Mouse (Mus musculus): ENCODE measurements around the gene Lrfn1. TPM values are rescaled to one million over a fixed set of nuclear protein-coding genes. Genes with fewer than 3 reads are reported as not detected.
"Not testable (repeated sequence)": the region's sequence is repeated elsewhere in the genome, so short reads cannot be mapped to it uniquely, and the experiment has no call there.

Gene Lrfn1
- polyA plus RNA-seq, 1 experiment from 2014 or later, result 1.4 TPM

GRCm38 (mm10) chr7:28482854-28483253 is 31.1 kb downstream of the Lrfn1 start:
- no peak overlapping the region for H3K9ac ChIP-seq (ENCODE audit: low read depth, low read length)
- peaks cover 4% of the 10 kb centered on the region; the same call in 1 of the 2 replicates for H3K27me3 ChIP-seq (ENCODE audit: control insufficient read depth, insufficient read depth, low read length)
- 81% methylated on average over 11 of the region's 11 CpGs for WGBS (ENCODE audit: insufficient replicate concordance)
- H3K4me3 ChIP-seq (ENCODE audit: low read depth, low read length), result no peak overlapping the region
- no peaks in the 10 kb centered on the region for H3K4me1 ChIP-seq (ENCODE audit: control insufficient read depth, insufficient read depth, low read length)
- no peak overlapping the region for H3K4me2 ChIP-seq
- H3K36me3 ChIP-seq (ENCODE audit: control insufficient read depth, insufficient read depth, low read length), result no peaks in the 10 kb centered on the region
- no peak overlapping the region for H3K27ac ChIP-seq (ENCODE audit: low read depth, low read length)
- no peak for ATAC-seq (replicated peaks; ENCODE audit: insufficient number of reproducible peaks, low FRiP score, low TSS enrichment)
- H3K9me3 ChIP-seq (replicated peaks; ENCODE audit: control insufficient read depth, low read length), result no peaks in the 10 kb centered on the region

DNA sequence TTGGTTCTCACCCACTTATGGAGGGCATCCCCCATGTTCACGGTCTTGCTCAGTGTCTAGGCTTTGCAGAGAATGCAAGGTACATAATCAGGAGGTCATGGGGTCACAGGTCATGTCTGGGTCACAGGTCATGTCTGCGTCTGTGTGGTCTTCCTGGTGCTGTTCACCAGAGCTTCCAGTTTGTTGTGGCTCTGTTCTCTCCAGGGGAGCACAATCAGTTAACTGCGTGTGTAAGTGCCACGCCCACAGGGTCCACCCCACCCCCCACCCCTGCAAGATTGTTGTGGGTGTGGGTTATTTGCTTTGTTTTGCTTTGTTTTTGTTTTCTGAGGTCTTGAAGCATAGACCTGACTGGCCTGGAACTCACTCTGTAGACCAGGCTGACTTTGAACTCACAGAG is 32.4 kb downstream of the Lrfn1 start:
- no peaks in the 10 kb centered on the region for H3K36me3 ChIP-seq (ENCODE audit: control insufficient read depth, insufficient read depth, low read length)
- no peak overlapping the region for H3K27ac ChIP-seq (ENCODE audit: low read depth, low read length)
- H3K4me3 ChIP-seq (ENCODE audit: low read depth, low read length), result no peak overlapping the region
- ATAC-seq (replicated peaks; ENCODE audit: insufficient number of reproducible peaks, low FRiP score, low TSS enrichment), result no peak
- H3K4me2 ChIP-seq, result no peak overlapping the region
- H3K4me1 ChIP-seq (ENCODE audit: control insufficient read depth, insufficient read depth, low read length), result no peaks in the 10 kb centered on the region
- H3K9me3 ChIP-seq (replicated peaks; ENCODE audit: control insufficient read depth, low read length), result no peaks in the 10 kb centered on the region
- 38% methylated on average over 4 of the region's 4 CpGs for WGBS (ENCODE audit: insufficient replicate concordance)
- H3K27me3 ChIP-seq (ENCODE audit: control insufficient read depth, insufficient read depth, low read length), result peaks cover 8% of the 10 kb centered on the region
- no peak overlapping the region for H3K9ac ChIP-seq (ENCODE audit: low read depth, low read length)

DNA sequence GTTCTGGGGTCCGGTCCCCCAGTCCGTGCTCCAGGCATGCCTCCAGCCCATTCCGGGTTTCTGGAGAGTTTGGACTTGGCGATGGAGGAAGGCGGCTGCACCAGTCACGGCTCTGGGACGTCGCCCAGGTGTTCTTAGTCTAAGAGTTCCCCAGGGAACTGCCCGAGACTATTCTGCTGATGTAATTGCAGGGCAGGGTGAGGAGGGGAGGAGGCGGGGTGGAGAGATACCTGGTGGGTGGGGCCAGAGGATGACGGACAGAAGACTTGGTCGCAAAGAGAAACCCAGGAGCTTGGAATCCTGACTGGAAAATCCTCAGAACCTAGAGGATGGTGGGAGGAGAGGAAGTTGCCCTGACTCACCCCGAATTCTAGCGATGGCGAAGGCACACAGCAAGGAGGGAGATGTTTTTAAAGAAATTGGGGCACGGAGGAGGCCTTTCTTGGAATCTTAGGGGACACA is 36.3 kb downstream of the Lrfn1 start:
- H3K27me3 ChIP-seq (ENCODE audit: control insufficient read depth, insufficient read depth, low read length), result peaks cover 8% of the 10 kb centered on the region
- no peak overlapping the region for H3K27ac ChIP-seq (ENCODE audit: low read depth, low read length)
- WGBS (ENCODE audit: insufficient replicate concordance), result 2% methylated on average over 16 of the region's 16 CpGs
- H3K9ac ChIP-seq (ENCODE audit: low read depth, low read length), result no peak overlapping the region
- no peaks in the 10 kb centered on the region for H3K4me1 ChIP-seq (ENCODE audit: control insufficient read depth, insufficient read depth, low read length)
- H3K4me2 ChIP-seq, result peak overlapping the region; percentile 18
- H3K9me3 ChIP-seq (replicated peaks; ENCODE audit: control insufficient read depth, low read length), result no peaks in the 10 kb centered on the region
- H3K4me3 ChIP-seq (ENCODE audit: low read depth, low read length), result 0 out of 2 replicates have a peak overlapping the region, but pooled peaks have one; percentile 6
- ATAC-seq (replicated peaks; ENCODE audit: insufficient number of reproducible peaks, low FRiP score, low TSS enrichment), result no peak
- H3K36me3 ChIP-seq (ENCODE audit: control insufficient read depth, insufficient read depth, low read length), result no peaks in the 10 kb centered on the region

GRCm38 (mm10) chr7:28490410-28490809 is 38.6 kb downstream of the Lrfn1 start:
- Histone ChIP-seq H3K9me3 (replicated peaks; ENCODE audit: control insufficient read depth, low read length) (no peaks in the 10 kb centered on the region), H3K4me1 (ENCODE audit: control insufficient read depth, insufficient read depth, low read length) (no peaks in the 10 kb centered on the region), H3K9ac (ENCODE audit: low read depth, low read length) (no peak overlapping the region), H3K27me3 (ENCODE audit: control insufficient read depth, insufficient read depth, low read length) (peaks cover 8% of the 10 kb centered on the region), H3K36me3 (ENCODE audit: control insufficient read depth, insufficient read depth, low read length) (no peaks in the 10 kb centered on the region), H3K4me3 (ENCODE audit: low read depth, low read length) (no peak overlapping the region), H3K27ac (ENCODE audit: low read depth, low read length) (no peak overlapping the region), H3K4me2 (peak overlapping the region; percentile 32)
- WGBS (ENCODE audit: insufficient replicate concordance), result 3% methylated on average over 10 of the region's 10 CpGs
- no peak for ATAC-seq (replicated peaks; ENCODE audit: insufficient number of reproducible peaks, low FRiP score, low TSS enrichment)

DNA sequence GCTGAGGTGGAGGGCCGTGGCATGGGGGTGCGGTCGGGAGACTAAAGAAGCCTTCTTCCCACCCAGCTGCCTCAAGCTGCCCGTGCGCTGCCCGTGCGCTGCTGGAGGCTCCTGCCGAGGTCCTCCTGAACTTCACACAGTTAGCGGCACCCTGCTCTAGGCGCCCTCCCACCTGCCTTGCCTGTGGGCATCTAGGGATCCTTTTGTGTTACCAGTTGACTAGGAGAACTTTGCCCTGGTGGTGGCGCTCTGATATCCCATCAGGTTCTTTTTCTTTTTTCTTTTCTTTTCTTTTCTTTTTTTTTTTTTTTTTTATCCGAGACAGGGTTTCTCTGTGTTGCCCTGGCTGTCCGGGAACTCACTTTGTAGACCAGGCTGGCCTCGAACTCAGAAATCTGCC is 39.1 kb downstream of the Lrfn1 start:
- peak overlapping the region; percentile 32 for H3K4me2 ChIP-seq
- 31% methylated on average over 14 of the region's 14 CpGs for WGBS (ENCODE audit: insufficient replicate concordance)

DNA sequence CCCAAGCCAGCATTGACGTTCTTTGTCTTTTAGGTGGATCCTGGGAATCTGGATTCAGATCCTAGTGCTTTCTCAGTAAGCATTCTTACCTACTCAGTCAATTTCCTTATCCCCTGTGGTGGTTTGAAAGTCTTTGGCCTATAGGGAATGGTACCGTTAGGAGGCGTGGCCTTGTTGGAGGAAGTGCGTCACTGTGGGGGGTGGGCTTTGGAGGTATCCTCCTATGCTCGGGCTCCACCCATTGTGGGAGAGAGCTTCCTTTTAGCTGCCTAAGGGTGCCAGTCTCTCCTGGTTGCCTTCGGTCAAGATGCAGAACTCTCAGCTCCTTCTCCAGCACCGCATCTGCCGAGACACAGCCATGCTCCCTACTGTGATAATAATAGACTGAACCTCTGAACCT is 40.5 kb downstream of the Lrfn1 start:
- H3K4me2 ChIP-seq, result no peak overlapping the region
- 82% methylated on average over 8 of the region's 8 CpGs for WGBS (ENCODE audit: insufficient replicate concordance)
- H3K27me3 ChIP-seq (ENCODE audit: control insufficient read depth, insufficient read depth, low read length), result peaks cover 7% of the 10 kb centered on the region
- no peaks in the 10 kb centered on the region for H3K36me3 ChIP-seq (ENCODE audit: control insufficient read depth, insufficient read depth, low read length)
- H3K27ac ChIP-seq (ENCODE audit: low read depth, low read length), result no peak overlapping the region
- no peaks in the 10 kb centered on the region for H3K9me3 ChIP-seq (replicated peaks; ENCODE audit: control insufficient read depth, low read length)
- no peak for ATAC-seq (replicated peaks; ENCODE audit: insufficient number of reproducible peaks, low FRiP score, low TSS enrichment)
- no peak overlapping the region for H3K4me3 ChIP-seq (ENCODE audit: low read depth, low read length)
- H3K9ac ChIP-seq (ENCODE audit: low read depth, low read length), result no peak overlapping the region
- H3K4me1 ChIP-seq (ENCODE audit: control insufficient read depth, insufficient read depth, low read length), result no peaks in the 10 kb centered on the region

More for the DNA sequence above, 39.1 kb downstream of the Lrfn1 start:
- no peak overlapping the region for H3K27ac ChIP-seq (ENCODE audit: low read depth, low read length)
- ATAC-seq (replicated peaks; ENCODE audit: insufficient number of reproducible peaks, low FRiP score, low TSS enrichment), result no peak
- no peaks in the 10 kb centered on the region for H3K36me3 ChIP-seq (ENCODE audit: control insufficient read depth, insufficient read depth, low read length)
- H3K4me3 ChIP-seq (ENCODE audit: low read depth, low read length), result no peak overlapping the region
- no peak overlapping the region for H3K9ac ChIP-seq (ENCODE audit: low read depth, low read length)
- no peaks in the 10 kb centered on the region for H3K4me1 ChIP-seq (ENCODE audit: control insufficient read depth, insufficient read depth, low read length)
- peaks cover 8% of the 10 kb centered on the region for H3K27me3 ChIP-seq (ENCODE audit: control insufficient read depth, insufficient read depth, low read length)
- H3K9me3 ChIP-seq (replicated peaks; ENCODE audit: control insufficient read depth, low read length), result no peaks in the 10 kb centered on the region

GRCm38 (mm10) chr7:28495426-28495825 is 43.6 kb downstream of the Lrfn1 start:
- Histone ChIP-seq H3K27ac (ENCODE audit: low read depth, low read length) (no peak overlapping the region), H3K4me3 (ENCODE audit: low read depth, low read length) (no peak overlapping the region), H3K36me3 (ENCODE audit: control insufficient read depth, insufficient read depth, low read length) (no peaks in the 10 kb centered on the region), H3K9ac (ENCODE audit: low read depth, low read length) (no peak overlapping the region), H3K4me2 (no peak overlapping the region), H3K4me1 (ENCODE audit: control insufficient read depth, insufficient read depth, low read length) (no peaks in the 10 kb centered on the region), H3K27me3 (ENCODE audit: control insufficient read depth, insufficient read depth, low read length) (no peaks in the 10 kb centered on the region), H3K9me3 (replicated peaks; ENCODE audit: control insufficient read depth, low read length) (no peaks in the 10 kb centered on the region)
- WGBS (ENCODE audit: insufficient replicate concordance), result 79% methylated on average over 11 of the region's 11 CpGs
- ATAC-seq (replicated peaks; ENCODE audit: insufficient number of reproducible peaks, low FRiP score, low TSS enrichment), result no peak

DNA sequence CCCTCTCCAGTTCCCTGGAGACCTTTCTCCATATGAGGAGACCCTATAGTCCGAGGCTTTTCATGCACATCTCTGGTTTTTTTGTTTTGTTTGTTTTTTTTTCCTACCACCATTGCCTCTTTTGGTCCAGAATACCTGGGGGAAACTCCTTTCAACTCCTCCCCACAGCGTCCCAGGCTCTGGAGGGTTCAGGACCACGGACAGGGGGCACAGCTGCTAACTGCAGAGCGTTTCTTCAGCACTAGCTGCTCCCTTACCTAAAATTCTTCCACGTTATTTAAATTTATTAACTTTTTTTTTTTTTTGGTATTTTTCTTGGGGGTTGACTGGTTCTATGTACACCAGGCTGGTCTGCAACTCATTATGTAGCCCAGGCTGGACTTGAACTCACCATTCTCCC is 53.8 kb downstream of the Lrfn1 start:
- Histone ChIP-seq H3K4me2 (no peak overlapping the region), H3K27ac (ENCODE audit: low read depth, low read length) (no peak overlapping the region), H3K4me1 (ENCODE audit: control insufficient read depth, insufficient read depth, low read length) (no peaks in the 10 kb centered on the region), H3K9me3 (replicated peaks; ENCODE audit: control insufficient read depth, low read length) (no peaks in the 10 kb centered on the region), H3K4me3 (ENCODE audit: low read depth, low read length) (no peak overlapping the region), H3K9ac (ENCODE audit: low read depth, low read length) (no peak overlapping the region), H3K27me3 (ENCODE audit: control insufficient read depth, insufficient read depth, low read length) (no peaks in the 10 kb centered on the region), H3K36me3 (ENCODE audit: control insufficient read depth, insufficient read depth, low read length) (no peaks in the 10 kb centered on the region)
- 4% methylated on average over 5 of the region's 5 CpGs for WGBS (ENCODE audit: insufficient replicate concordance)
- no peak for ATAC-seq (replicated peaks; ENCODE audit: insufficient number of reproducible peaks, low FRiP score, low TSS enrichment)

DNA sequence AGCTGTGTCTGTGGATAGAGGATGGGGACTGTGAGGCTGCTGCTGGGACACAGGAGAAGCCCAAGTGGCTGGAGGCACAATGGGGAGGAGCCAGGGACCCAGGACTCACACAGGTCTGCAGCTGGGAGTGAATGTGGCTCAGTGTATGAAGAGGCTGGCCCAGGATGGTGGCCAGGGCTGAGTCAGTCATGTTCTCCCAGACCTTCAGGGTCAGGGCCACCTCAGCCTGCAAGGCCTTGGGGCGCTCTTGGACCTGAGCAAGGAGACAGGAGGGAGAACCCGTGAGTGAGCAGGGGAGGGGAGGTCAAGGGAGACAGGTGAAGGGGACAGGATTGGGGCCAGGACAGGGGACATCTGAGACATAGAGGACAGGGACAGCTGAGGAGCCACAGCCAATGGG is 57.3 kb downstream of the Lrfn1 start:
- not testable (repeated sequence) for H3K4me2 ChIP-seq; ATAC-seq (replicated peaks; ENCODE audit: insufficient number of reproducible peaks, low FRiP score, low TSS enrichment); H3K36me3 ChIP-seq (ENCODE audit: control insufficient read depth, insufficient read depth, low read length); H3K4me3 ChIP-seq (ENCODE audit: low read depth, low read length); H3K4me1 ChIP-seq (ENCODE audit: control insufficient read depth, insufficient read depth, low read length); H3K27me3 ChIP-seq (ENCODE audit: control insufficient read depth, insufficient read depth, low read length); H3K27ac ChIP-seq (ENCODE audit: low read depth, low read length); H3K9ac ChIP-seq (ENCODE audit: low read depth, low read length); H3K9me3 ChIP-seq (replicated peaks; ENCODE audit: control insufficient read depth, low read length)
- WGBS (ENCODE audit: insufficient replicate concordance), result 74% methylated on average over 2 of the region's 2 CpGs

Measured in heart, embryonic 11.5 days (tissue).